ENCODE assay signal across 20 mouse cellular contexts in genomic region chr5:73376491-73376890, GRCm38 (mm10). TPM values are rescaled to one million over a fixed set of nuclear protein-coding genes. Genes with fewer than 3 reads are reported as not detected.
DNase-seq lines count a peak whose midpoint lies in the region.
"Had no signal": no experiment of that assay in that cellular context is flagged by ENCODE, and none has a peak within 500 bp of the region (broad histone marks: within the 10 kb centered on the region; RNA-seq: fewer than 3 reads in every experiment).

No protein-coding gene starts in this region.

- DNase-seq in adrenal gland, adult (ENCODE audit: inconsistent age in 2 of 2, low spot score in 1 of 2): peak; percentile 41 to 74
- no peak for DNase-seq in adrenal gland, adult 8-10 months
- peak; percentile 19 for DNase-seq in adrenal gland, postnatal 14 days
- DNase-seq in adrenal gland, adult 18-20 months (ENCODE audit: low spot score in 2 of 2): no peak
- peak; percentile 58 for DNase-seq in 416B (ENCODE audit: low read depth)
- DNase-seq in adrenal gland, postnatal 36 days: peak; percentile 15 to 24
- DNase-seq in right cerebral cortex, postnatal 4 days: no peak
- DNase-seq: B cell, adult 2 months; cerebellum, adult 11-12 months; cerebellum, adult 8-10 months; cerebellum, postnatal 10 days; cerebellum, postnatal 36 days; gastrocnemius, postnatal 25 days; heart, adult 18-20 months; heart, postnatal 10 days; heart, postnatal 36 days; kidney, adult 11 months had no signal

RNA-seq across cellular contexts. Expression of gene Cwh43, which starts 29.4 kb away (rescaled TPM):
- total RNA-seq in adrenal gland, adult 8-10 months (2022): not detected
- not detected in 2 replicates for total RNA-seq in adrenal gland, postnatal 14 days (2021)
- total RNA-seq in adrenal gland, adult 18-20 months (2021): not detected
- not detected for total RNA-seq in adrenal gland, postnatal 36 days (2021)
- total RNA-seq: CH12.LX; gastrocnemius, adult 8-10 months; gastrocnemius, postnatal 25 days; heart, adult 18-20 months; heart, postnatal 10 days; heart, postnatal 36 days; MEL had no signal

RNA-seq across cellular contexts. Expression of gene Ociad2, which starts 35.7 kb away (rescaled TPM):
- total RNA-seq in adrenal gland, adult 8-10 months (2022): 10 to 100 TPM; 25.6 to 40.4 (median 38.7) TPM
- total RNA-seq in adrenal gland, postnatal 14 days (2021): 12.6 and 20.6 TPM in 2 replicates
- total RNA-seq in adrenal gland, adult 18-20 months (2021): 10 to 100 TPM; 28.9 to 29.3 TPM
- total RNA-seq in adrenal gland, postnatal 36 days (2021): 10 to 100 TPM; 17.6 to 19.9 TPM

Comparison
In these comparisons a context has a peak if more than half of its experiments do, and no peak if none do; other contexts are left out.
1. DNase-seq: peak in adrenal gland, adult (2 of 2), adrenal gland, postnatal 14 days (single experiment), 416B (single experiment) and adrenal gland, postnatal 36 days (2 of 2); none in adrenal gland, adult 8-10 months (single experiment), adrenal gland, adult 18-20 months (0 of 2) and right cerebral cortex, postnatal 4 days (single experiment).